Mouse (Mus musculus) forebrain, embryonic 11.5 days (tissue): ENCODE data around the gene Zfp933. TPM values are rescaled to one million over a fixed set of nuclear protein-coding genes. Genes with fewer than 3 reads are reported as not detected.

Experiments
- ATAC-seq: fragments of 200-750 bp; cut with Nextera tagmentation; replicated peaks from 2 replicates; pipeline ENCODE4 v1.8.0; 2017; ENCODE audit warnings: moderate TSS enrichment; ENCODE audit not compliant: low FRiP score
- DNase-seq: peaks from one replicate; pipeline ENCODE4 v3.0.0-alpha.2; 2017; ENCODE audit warnings: low spot score
- H3K27ac ChIP-seq: fragments of 300-500 bp; sonication (generic); 2 replicates; pipeline ENCODE4 v1.5.1; 2014; ENCODE audit warnings: low read depth, low read length
- H3K27me3 ChIP-seq: fragments of 300-500 bp; sonication (generic); 2 replicates; pipeline ENCODE4 v1.6.1; 2014; ENCODE audit warnings: mild to moderate bottlenecking, low read length, mixed read lengths; ENCODE audit not compliant: control insufficient read depth, insufficient read depth
- H3K36me3 ChIP-seq: fragments of 300-500 bp; sonication (generic); 2 replicates; pipeline ENCODE4 v1.6.1; 2014; ENCODE audit warnings: mild to moderate bottlenecking, low read length, moderate library complexity, mixed read lengths; ENCODE audit not compliant: control insufficient read depth, insufficient read depth
- H3K4me1 ChIP-seq: fragments of 300-500 bp; sonication (generic); replicated peaks from 2 replicates; pipeline ENCODE4 v1.6.1; 2014; ENCODE audit warnings: low read length, mixed read lengths; ENCODE audit not compliant: control insufficient read depth, insufficient read depth
- H3K4me2 ChIP-seq: fragments of 300-500 bp; sonication (generic); 2 replicates; pipeline ENCODE4 v1.6.1; 2014; ENCODE audit warnings: low read depth, mild to moderate bottlenecking, low read length, moderate library complexity, mixed read lengths; ENCODE audit not compliant: severe bottlenecking
- H3K4me3 ChIP-seq: fragments of 300-500 bp; sonication (generic); 2 replicates; pipeline ENCODE4 v1.5.1; 2014; ENCODE audit warnings: low read depth, low read length
- H3K9ac ChIP-seq: fragments of 300-500 bp; sonication (generic); 2 replicates; pipeline ENCODE4 v1.6.1; 2014; ENCODE audit warnings: low read length
- H3K9me3 ChIP-seq: fragments of 300-500 bp; sonication (generic); 2 replicates; pipeline ENCODE4 v1.6.1; 2016; ENCODE audit warnings: low read length, mixed read lengths; ENCODE audit not compliant: control insufficient read depth
- WGBS: fragments of 180-500 bp; shearing (Covaris S2); extraction: QIAGEN DNeasy Blood & Tissue Kit; methylation state at CpG from one replicate; pipeline ENCODE4 v1.1.7; 2014; 5-methylcytosine and 5-hydroxymethylcytosine counted together
- polyA plus RNA-seq: library from polyadenylated mRNA; unstranded; fragments of >200 nt; fragmentation: Nextera tagmentation; extraction: Ambion mirVana; gene quantifications from 2 replicates; pipeline ENCODE4 v1.2.1, GENCODE M21; 2014

Zfp933 gene
- polyA plus RNA-seq, 1 experiment from 2014 or later: 8.0 TPM

- Histone ChIP-seq H3K4me3 (no peak overlapping the region), H3K27ac (no peak overlapping the region), H3K4me2 (no peak overlapping the region), H3K9me3 (no peaks in the 10 kb centered on the region), H3K4me1 (no peaks in the 10 kb centered on the region), H3K27me3 (no peaks in the 10 kb centered on the region), H3K36me3 (peaks cover 30% of the 10 kb centered on the region), H3K9ac (no peak overlapping the region)
- 87% methylated on average over 3 of the region's 3 CpGs for WGBS
- DNase-seq: no peak
- ATAC-seq: no peak
These were observed 36.0 kb upstream of the Zfp933 start for GRCm38 (mm10) chr4:147884138-147884537.

- H3K27ac ChIP-seq: no peak overlapping the region
- ATAC-seq: no peak
- 91% methylated on average over 6 of the region's 6 CpGs for WGBS
- H3K27me3 ChIP-seq: no peaks in the 10 kb centered on the region
- no peak overlapping the region for H3K4me2 ChIP-seq
- no peak overlapping the region for H3K4me3 ChIP-seq
- no peaks in the 10 kb centered on the region for H3K9me3 ChIP-seq
- no peaks in the 10 kb centered on the region for H3K4me1 ChIP-seq
- no peak overlapping the region for H3K9ac ChIP-seq
- H3K36me3 ChIP-seq: peaks cover 32% of the 10 kb centered on the region
- DNase-seq: no peak
These were observed 34.9 kb upstream of the Zfp933 start for GRCm38 (mm10) chr4:147883041-147883440.

GRCm38 (mm10) chr4:147881792-147882191 lies 33.6 kb upstream of the Zfp933 start:
- WGBS: 95% methylated on average over 7 of the region's 7 CpGs
- H3K4me1 ChIP-seq: no peaks in the 10 kb centered on the region
- no peak for ATAC-seq

GRCm38 (mm10) chr4:147879865-147880264 lies 31.7 kb upstream of the Zfp933 start:
- 71% methylated on average over 5 of the region's 5 CpGs for WGBS
- no peak for DNase-seq
- Histone ChIP-seq H3K9ac (no peak overlapping the region), H3K36me3 (peaks cover 18% of the 10 kb centered on the region), H3K4me2 (no peak overlapping the region), H3K27ac (no peak overlapping the region), H3K27me3 (no peaks in the 10 kb centered on the region), H3K9me3 (no peaks in the 10 kb centered on the region), H3K4me3 (no peak overlapping the region), H3K4me1 (no peaks in the 10 kb centered on the region)
- ATAC-seq: no peak; the same call in 1 of the 2 replicates

More at GRCm38 (mm10) chr4:147881792-147882191, 33.6 kb upstream of the Zfp933 start:
- H3K9ac ChIP-seq: no peak overlapping the region
- no peaks in the 10 kb centered on the region for H3K27me3 ChIP-seq
- DNase-seq: no peak
- no peak overlapping the region for H3K27ac ChIP-seq
- H3K36me3 ChIP-seq: peaks cover 26% of the 10 kb centered on the region
- H3K4me2 ChIP-seq: no peak overlapping the region
- no peak overlapping the region for H3K4me3 ChIP-seq
- no peaks in the 10 kb centered on the region for H3K9me3 ChIP-seq

GRCm38 (mm10) chr4:147879456-147879855 lies 31.3 kb upstream of the Zfp933 start:
- no peak for DNase-seq
- Histone ChIP-seq H3K27me3 (no peaks in the 10 kb centered on the region), H3K4me1 (no peaks in the 10 kb centered on the region), H3K4me3 (no peak overlapping the region), H3K27ac (no peak overlapping the region), H3K9ac (no peak overlapping the region), H3K4me2 (no peak overlapping the region), H3K36me3 (peaks cover 18% of the 10 kb centered on the region), H3K9me3 (no peaks in the 10 kb centered on the region)
- 77% methylated on average over 2 of the region's 2 CpGs for WGBS
- peak; percentile 22; the same call in 1 of the 2 replicates for ATAC-seq

GRCm38 (mm10) chr4:147878537-147878936 lies 30.4 kb upstream of the Zfp933 start:
- no peak overlapping the region for H3K4me2 ChIP-seq
- 95% methylated on average over 9 of the region's 9 CpGs for WGBS
- peaks cover 18% of the 10 kb centered on the region for H3K36me3 ChIP-seq

GRCm38 (mm10) chr4:147875852-147876575 lies 27.8 kb upstream of the Zfp933 start:
- Histone ChIP-seq H3K9ac (no peak overlapping the region), H3K4me2 (no peak overlapping the region), H3K9me3 (no peaks in the 10 kb centered on the region), H3K36me3 (peaks cover 10% of the 10 kb centered on the region), H3K27me3 (no peaks in the 10 kb centered on the region), H3K4me3 (no peak overlapping the region), H3K27ac (no peak overlapping the region), H3K4me1 (no peaks in the 10 kb centered on the region)
- no peak for ATAC-seq
- 91% methylated on average over 4 of the region's 4 CpGs for WGBS
- no peak for DNase-seq

More at GRCm38 (mm10) chr4:147878537-147878936, 30.4 kb upstream of the Zfp933 start:
- no peaks in the 10 kb centered on the region for H3K4me1 ChIP-seq
- no peak overlapping the region for H3K4me3 ChIP-seq
- H3K9ac ChIP-seq: no peak overlapping the region
- H3K27ac ChIP-seq: no peak overlapping the region
- ATAC-seq: no peak
- H3K27me3 ChIP-seq: no peaks in the 10 kb centered on the region
- DNase-seq: no peak
- H3K9me3 ChIP-seq: no peaks in the 10 kb centered on the region

- H3K4me1 ChIP-seq: peaks cover 6% of the 10 kb centered on the region
- 21% methylated on average over 5 of the region's 5 CpGs for WGBS
- H3K4me3 ChIP-seq: peak overlapping the region; percentile 83
- DNase-seq (no peak), ATAC-seq (no peak)
- peak overlapping the region; percentile 68 for H3K9ac ChIP-seq
- peak overlapping the region; percentile 71 for H3K4me2 ChIP-seq
- H3K27ac ChIP-seq: no peak overlapping the region
- H3K27me3 ChIP-seq: no peaks in the 10 kb centered on the region
- H3K36me3 ChIP-seq: peaks cover 13% of the 10 kb centered on the region; the same call in 1 of the 2 replicates
- H3K9me3 ChIP-seq: no peaks in the 10 kb centered on the region
These were observed 21.1 kb upstream of the Zfp933 start for GRCm38 (mm10) chr4:147869238-147869637.
